Mouse (Mus musculus) fibroblast of lung, adult 2 months (primary cell): ENCODE results near the gene Myh3.
"Not testable (repeated sequence)": the region's sequence is repeated elsewhere in the genome, so short reads cannot be mapped to it uniquely, and the experiment has no call there.

Experiments
- DNase-seq: peaks from one replicate; pipeline ENCODE4 v3.0.0-alpha.2; 2011; ENCODE audit warnings: low read depth

Myh3 gene

DNA sequence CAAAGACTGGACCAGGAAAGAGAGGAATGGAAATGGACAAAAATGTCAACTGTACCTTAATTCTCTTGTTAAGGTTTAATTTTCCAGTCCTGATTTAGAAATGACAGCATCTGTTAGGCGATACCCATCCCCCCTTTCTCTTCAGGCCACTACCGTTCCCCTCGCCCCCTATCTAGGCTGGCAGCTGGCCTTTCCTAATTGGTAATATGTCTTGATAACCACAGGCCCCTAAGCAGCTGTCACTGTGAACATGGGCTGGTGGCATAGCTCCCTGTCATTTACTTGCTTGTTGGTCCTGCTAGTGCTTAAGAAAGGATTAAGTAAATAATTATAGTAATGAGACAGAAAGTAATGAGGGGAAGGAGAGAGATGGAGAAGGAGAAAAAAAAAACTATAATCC, 665 bp upstream of the Myh3 start:
- no peak for DNase-seq

DNA sequence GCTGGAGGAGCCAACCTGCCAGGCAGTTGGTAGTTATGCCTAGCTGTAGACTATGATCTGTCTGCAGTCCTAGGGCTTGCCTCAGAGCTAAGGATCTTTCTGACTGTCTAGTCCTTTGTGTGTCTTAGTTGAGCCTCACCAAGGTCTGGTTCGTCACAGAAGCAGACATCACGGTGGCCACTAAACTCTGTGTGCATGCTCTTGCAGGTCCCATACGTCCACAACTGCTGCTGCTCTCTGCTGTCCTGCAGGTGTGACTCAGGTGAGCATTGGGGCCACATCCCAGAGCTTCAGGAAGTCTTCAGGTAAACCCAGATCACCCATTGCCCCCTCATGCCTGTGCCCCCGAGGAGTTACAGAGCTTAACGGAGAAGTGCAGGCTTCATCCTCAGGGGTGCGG, 788 bp downstream of the Myh3 start:
- DNase-seq, result no peak

DNA sequence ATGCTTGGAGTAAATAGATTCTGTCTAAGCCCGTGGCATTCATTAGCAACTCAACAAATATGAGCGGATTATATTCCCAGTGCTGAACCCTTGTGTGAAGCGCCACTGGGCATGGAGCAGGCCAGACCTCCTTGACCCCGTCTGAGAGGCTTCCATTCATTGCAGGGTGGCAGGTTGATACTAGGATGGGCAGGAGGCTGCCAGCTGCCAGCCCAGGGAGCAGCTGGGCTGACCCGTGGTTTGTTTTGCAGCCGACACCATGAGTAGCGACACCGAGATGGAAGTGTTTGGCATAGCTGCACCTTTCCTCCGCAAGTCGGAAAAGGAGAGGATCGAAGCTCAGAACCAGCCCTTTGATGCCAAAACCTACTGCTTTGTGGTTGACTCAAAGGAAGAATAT, 1.6 kb downstream of the Myh3 start:
- DNase-seq, result no peak

DNA sequence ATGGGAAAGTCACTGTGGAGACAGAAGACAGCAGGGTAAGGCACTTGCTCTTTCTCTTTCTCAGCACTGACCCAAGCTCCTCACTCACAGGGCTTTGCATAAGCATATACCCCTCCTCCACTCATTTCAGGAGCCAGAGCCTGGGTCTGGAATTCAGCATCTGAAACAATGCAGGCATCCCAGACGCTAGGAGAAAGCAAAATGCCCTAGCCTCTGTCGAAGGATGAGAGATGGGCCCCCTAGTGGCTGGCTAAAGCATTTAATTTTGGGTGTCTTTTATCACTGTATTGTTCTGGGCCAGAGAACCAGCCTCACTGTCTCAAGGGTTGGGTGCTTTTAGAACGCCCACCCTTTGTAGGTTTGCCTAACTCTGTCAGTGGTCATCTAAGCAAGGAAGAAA, 2.1 kb downstream of the Myh3 start:
- no peak for DNase-seq

DNA sequence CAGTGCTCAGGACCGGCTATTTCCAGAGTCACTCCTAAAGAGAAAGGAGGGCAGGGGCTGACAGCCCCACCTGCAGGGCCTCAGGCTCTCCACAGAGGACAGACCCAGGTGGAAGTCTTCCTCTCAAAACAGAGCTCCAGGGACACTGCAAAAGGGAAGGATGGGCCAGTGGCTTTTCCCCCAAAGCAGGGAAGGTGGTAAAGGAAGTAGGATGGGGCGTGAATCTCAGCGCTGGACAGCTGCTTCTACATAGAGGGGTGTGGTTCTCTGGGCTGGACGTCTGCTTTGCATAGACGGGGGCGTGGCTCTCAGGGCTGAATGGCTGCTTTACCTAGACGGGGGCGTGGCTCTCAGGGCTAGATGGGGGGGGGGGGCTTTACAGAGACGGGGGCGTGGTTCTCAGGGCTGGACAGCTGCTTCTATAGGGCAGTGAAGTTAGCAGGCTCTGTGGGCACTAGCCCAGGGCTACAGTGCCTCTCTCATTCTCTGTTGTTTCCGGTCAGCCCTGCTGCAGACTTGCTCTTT, 3.1 kb downstream of the Myh3 start:
- DNase-seq, result no peak

DNA sequence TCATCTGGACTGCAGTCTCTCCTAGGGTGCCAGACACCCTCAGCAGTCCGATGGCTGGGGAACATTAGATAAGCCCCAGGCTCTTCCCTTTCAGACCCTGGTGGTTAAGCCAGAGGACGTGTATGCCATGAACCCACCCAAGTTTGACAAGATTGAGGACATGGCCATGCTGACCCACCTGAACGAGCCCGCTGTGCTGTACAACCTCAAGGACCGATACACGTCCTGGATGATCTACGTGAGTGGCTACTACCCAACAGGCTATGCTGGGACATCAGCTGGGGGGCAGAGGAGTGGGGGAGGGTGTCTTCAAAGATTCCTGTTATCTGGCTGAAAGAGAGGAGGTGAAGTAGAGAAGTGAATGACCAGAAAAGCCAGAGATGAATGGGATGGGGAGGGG, 4.1 kb downstream of the Myh3 start:
- no peak for DNase-seq

DNA sequence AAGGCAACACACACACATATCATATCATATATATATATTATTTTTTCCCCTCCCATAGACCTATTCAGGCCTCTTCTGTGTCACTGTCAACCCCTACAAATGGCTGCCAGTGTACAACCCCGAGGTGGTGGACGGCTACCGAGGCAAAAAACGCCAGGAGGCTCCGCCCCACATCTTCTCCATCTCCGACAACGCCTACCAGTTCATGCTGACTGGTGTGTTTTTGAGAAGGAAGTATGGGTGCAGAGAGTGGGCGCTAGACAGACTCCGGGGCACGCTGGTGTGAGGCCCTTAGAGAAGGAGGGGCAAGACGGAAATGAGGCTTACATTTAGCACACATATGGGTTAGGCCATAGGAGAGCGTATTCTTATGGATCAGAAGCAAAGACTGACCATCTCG, 4.7 kb downstream of the Myh3 start:
- DNase-seq, result no peak

DNA sequence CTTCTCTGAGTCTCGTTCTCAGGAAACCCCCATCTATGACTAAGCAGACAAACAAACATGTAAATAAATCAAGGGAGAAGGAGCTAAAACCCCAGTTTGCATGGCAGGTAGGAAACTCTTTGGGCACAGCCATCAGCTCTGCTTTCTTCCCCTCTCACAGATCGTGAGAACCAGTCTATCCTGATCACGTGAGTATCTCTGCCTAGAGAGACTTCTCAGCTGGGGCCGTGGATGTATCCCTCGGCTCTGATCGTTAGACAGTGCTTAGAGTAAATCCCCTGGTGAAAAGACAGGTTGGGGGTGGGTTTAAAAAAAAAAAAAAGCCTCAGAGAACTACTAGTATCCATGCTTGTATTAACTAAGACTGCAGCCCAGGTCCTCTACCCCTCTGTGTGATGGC, 5.1 kb downstream of the Myh3 start:
- no peak for DNase-seq

DNA sequence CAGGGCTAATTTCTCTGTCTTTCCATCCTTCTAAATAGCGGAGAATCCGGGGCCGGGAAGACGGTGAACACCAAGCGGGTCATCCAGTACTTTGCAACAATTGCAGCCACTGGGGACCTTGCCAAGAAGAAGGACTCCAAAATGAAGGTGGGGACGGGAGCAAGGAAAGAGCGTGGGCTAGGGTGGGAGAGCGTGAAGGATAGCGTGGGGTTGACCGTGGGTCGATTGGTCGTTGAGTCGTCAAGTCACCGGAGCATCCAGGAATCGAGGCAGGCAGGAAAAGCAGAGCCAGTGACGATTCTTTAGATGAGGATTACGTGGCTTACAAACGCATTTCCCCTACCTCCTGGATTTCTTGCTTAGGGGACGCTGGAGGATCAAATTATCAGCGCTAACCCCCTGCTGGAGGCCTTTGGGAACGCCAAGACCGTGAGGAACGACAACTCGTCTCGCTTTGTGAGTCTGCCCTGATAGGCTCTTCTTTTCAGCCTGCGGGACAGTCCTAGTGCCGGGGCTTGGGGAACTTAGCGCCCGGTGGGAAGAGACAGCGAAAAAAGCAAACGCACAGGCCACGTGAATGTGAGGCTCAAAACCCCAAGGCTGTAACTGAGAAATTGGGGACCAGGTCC, 5.7 kb downstream of the Myh3 start:
- DNase-seq, result no peak

DNA sequence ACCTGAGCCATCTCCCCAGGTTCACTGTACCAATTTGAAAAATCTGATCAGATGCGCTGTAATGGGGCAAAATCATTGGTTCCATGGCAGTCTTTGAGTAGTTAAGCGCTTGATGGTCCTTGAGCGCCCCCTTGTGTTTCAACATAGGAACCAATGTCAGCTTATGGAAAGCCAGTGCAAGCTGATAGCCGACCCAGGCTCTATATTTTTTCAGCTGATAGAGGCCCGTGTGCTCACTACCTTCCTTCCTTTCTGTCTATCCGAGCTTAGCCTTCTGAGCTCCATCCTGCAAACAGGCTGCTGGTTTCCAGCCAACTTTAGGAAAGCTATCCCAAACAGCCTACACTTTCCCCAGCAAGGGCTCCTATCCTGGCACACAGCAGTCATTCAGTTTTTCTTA, 7.4 kb downstream of the Myh3 start:
- DNase-seq, result peak; percentile 35

DNA sequence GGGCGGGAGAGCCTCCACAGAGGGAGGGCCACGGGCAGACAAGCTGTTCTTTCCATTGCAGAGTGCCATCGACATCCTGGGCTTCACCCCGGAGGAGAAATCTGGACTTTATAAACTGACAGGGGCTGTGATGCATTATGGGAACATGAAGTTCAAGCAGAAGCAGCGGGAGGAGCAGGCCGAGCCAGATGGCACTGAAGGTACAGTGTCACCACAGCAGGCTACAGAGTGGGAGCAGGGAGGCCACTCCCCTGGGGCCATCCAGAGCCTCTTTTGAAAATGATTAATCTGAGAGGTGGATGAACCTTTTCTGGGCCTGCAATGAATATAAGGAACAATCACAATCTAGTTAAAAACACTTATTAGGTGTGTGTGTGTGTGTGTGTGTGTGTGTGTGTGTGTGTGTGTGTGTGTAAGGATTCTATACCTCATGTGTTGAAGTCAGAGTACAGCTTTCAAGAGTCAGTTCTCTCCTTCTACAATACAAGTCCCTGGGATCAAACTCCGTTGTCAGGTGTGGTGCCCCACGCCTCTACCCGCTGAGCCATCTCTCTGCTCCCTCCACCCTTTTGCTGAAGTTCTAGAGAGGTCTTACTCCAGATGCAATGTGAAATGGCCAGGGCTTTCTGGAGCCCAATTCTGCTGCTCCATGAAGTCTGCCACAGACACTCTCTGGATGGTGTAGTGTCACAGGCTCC, 8.5 kb downstream of the Myh3 start:
- DNase-seq, result no peak

DNA sequence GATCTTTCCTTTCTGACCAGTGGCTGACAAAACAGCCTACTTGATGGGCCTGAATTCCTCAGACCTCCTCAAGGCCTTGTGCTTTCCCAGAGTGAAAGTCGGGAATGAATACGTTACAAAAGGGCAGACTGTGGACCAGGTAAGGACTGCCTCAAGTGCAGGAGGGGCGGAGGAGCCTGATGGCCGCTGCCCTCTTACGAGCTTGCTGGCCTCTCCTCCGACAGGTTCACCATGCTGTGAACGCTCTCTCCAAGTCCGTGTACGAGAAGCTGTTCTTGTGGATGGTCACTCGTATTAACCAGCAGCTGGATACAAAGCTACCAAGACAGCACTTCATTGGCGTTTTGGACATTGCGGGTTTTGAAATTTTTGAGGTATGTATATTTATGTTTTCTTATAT, 9.1 kb downstream of the Myh3 start:
- no peak for DNase-seq

DNA sequence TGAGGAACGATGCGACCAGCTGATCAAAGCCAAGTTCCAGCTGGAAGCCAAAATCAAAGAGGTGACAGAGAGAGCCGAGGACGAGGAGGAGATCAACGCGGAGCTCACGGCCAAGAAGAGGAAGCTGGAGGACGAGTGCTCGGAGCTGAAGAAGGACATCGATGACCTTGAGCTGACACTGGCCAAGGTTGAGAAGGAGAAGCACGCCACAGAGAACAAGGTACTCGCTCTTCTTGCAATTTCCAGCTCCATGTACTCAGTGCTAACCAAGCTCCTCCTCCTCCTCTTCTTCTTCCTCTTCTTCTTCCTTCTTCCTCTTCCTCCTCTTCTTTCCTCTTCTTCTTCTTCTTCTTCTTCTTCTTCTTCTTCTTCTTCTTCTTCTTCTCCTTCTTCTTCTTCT, 14.3 kb downstream of the Myh3 start:
- not testable (repeated sequence) for DNase-seq

DNA sequence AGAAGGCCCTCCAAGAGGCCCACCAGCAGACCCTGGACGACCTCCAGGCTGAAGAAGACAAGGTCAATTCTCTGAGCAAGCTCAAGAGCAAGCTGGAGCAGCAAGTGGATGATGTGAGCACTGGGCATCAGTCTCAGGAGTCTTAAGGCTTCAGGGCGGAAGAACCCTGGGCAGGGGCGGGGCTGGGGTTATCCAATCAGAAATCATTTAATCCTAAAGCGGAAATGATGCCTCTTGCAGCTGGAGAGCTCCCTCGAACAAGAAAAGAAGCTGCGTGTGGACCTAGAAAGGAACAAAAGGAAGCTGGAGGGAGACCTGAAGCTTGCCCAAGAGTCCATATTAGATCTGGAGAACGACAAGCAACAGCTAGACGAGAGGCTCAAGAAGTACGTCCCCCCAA, 15.1 kb downstream of the Myh3 start:
- DNase-seq, result no peak

DNA sequence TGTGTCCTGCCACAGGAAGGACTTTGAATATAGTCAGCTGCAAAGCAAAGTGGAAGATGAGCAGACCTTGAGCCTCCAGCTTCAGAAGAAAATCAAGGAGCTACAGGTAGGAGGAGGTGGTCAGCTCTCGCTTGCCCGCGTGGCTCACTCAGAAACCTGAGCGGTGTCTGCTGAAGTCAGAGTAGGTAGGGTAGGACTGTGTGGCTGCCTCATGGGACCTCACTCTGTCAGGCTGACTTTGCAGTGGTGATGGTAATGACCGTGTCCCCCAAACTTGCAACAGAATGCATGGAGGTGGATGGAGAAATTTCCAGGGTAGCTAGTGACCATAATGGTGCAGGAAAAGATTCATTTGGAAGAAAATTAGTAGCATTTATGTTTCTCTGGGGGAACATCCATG, 15.6 kb downstream of the Myh3 start:
- DNase-seq, result no peak

DNA sequence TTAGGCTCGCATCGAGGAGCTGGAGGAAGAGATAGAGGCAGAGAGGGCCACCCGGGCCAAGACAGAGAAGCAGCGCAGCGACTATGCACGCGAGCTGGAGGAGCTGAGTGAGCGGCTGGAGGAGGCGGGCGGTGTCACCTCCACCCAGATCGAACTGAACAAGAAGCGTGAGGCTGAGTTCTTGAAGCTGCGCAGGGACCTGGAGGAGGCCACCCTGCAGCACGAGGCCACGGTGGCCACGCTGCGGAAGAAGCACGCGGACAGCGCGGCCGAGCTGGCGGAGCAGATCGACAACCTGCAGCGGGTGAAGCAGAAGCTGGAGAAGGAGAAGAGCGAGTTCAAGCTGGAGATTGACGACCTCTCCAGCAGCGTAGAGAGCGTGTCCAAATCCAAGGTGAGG, 16.4 kb downstream of the Myh3 start:
- DNase-seq, result no peak

DNA sequence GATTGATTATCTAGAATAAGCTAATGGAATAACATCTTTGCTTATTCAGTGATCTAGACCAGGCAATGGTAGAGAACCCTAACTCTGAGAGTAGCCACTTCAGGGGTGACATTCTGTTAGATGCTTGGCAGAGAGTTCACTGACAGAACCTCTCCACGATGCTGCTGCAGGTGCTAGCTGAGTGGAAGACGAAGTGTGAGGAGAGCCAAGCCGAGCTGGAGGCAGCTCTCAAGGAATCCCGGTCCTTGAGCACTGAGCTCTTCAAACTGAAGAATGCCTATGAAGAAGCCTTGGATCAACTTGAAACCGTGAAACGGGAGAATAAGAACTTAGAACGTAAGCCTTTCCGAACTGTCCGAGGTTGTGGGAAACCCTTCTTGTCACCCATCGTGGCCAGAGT, 19.6 kb downstream of the Myh3 start:
- no peak for DNase-seq

DNA sequence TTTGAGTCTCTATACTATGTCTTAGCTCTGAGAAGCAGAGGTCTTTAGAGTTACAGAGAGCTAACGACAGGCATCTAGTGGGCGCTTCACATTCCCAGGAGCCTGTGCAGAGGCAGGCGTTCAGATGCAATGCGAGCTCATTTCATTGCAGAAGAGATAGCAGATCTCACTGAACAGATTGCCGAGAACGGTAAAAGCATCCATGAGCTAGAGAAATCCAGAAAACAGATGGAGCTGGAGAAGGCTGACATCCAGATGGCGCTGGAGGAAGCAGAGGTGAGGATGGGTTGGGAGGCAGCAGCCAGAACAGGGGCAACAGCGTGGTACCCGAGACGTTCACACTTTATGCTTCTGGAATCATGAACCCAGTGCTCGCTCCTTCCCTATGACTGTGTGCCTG, 20.3 kb downstream of the Myh3 start:
- no peak for DNase-seq

DNA sequence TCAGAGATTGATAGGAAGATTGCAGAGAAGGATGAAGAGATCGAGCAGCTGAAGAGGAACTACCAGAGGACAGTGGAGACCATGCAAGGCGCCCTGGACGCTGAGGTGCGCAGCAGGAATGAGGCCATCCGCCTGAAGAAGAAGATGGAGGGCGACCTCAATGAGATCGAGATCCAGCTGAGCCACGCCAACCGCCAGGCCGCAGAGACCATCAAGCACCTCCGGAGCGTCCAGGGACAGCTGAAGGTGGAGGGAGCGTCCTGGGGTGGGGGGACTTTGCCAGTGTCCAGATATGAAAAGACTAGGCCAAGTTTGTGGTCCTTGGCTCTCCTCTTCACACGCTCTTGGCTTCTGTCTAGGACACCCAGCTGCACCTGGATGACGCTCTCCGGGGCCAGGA, 21.1 kb downstream of the Myh3 start:
- no peak for DNase-seq

DNA sequence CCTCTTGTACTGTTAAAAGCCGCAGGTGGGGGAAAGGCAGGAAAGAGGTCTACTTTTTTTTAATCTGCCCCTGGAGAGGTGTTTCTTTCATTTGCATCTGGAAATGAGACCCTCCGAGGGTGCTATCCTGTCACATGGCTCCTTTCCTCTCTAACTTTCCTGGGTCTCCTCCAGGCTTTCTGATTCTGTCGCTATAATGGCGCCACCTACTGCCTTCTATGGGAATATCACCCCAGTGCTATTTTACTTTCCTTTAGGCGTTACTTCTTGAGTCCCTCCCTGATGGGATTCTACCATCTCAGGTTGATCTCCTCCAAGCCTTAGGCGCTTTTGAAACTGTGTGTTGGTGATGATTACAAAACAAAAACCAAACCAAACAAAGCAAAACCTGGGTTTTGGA, 22.1 kb downstream of the Myh3 start:
- no peak for DNase-seq

DNA sequence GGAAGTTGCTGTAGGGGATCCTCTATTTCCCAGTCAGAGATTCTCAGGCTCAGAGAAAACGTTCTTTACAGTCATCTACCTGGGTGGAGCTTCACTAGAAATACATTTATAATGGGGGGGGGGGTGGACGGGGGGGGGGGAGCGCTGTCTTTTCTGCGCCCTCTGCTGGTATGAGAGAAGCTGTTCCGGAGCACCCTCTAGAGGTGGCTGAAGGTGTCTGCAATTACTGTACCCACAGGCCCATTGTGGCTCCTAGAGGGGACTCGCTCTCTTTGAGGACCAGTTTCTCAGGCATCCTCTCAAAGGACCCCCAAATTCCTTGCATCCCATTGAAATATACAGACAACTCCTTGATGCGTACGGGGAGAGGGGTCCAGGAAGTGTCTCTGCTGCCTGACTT, 23.6 kb downstream of the Myh3 start:
- no peak for DNase-seq

DNA sequence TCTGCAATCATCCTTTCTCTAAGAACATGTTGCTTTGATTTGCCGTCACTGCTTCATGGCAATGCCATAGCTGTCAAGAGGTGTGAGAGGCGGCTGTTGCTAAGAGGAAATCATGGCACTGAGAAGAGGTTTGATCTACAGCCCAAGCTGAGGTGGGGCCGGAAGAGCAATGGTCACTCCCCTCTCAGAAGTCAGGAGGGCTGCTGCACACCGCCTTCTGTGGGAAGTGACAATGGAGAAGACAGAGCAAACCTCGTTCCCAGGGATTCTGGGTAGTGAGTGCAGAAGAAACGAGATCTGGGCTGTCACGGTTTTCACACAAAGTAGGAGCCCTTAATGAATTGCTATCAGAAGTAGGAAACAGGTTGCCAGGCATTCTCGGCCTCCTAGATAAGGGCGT, 25.2 kb downstream of the Myh3 start:
- DNase-seq, result no peak

DNA sequence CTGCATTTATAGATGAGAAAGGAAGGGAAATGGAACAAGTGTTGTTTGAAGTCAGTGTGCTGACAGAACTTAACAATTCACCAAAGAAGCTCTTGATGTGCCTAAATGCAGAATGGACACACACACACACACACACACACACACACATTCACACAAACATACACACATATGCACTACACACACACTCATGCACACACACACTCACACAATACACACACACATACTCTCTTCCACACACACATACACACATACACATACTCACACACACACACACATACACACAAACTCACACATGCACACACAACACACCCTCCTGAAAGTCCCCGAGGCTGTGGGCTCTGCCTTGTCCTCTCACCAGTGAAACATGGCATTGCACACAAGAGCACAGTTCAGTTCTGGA, 26.1 kb downstream of the Myh3 start:
- DNase-seq, result no peak

DNA sequence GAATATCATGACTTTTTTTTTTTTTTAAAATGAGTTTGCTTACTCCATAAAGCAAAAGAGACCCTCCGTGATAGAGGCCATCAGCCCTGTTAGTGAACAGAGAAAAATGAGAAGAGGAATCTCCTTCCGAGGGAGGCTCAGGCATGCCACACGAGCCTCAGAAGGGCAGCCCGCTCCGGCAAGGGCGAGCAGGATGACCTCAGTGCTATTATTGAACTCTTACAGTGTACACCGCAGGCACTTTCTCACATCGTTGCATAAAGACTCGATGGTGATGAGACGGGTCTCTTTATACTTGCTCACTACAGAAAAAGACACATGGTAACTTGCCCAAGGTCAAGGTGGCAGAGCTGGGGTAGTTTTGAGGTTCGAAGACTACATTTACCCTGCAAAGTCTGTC, 26.6 kb downstream of the Myh3 start:
- no peak for DNase-seq
